Mouse (Mus musculus) midbrain, embryonic 16.5 days (tissue): ENCODE measurements around the gene Hdac9. TPM values are rescaled to one million over a fixed set of nuclear protein-coding genes. Genes with fewer than 3 reads are reported as not detected.
A peak's percentile ranks its signal among the peaks of the same experiment; 100 is the strongest.

Experiments
- ATAC-seq: fragments of 200-750 bp; cut with Nextera tagmentation; 2 replicates; pipeline ENCODE4 v1.8.0; 2017; ENCODE audit warnings: moderate TSS enrichment
- H3K27ac ChIP-seq: fragments of 300-500 bp; sonication (generic); 2 replicates; pipeline ENCODE4 v1.5.1; 2014; ENCODE audit warnings: mild to moderate bottlenecking, low read length, mixed read lengths
- H3K27me3 ChIP-seq: fragments of 300-500 bp; sonication (generic); 2 replicates; pipeline ENCODE4 v1.6.1; 2014; ENCODE audit warnings: low read depth, low read length, mixed read lengths; ENCODE audit not compliant: control insufficient read depth, insufficient read depth
- H3K36me3 ChIP-seq: fragments of 300-500 bp; sonication (generic); 2 replicates; pipeline ENCODE4 v1.6.1; 2014; ENCODE audit warnings: mild to moderate bottlenecking, low read length, moderate library complexity, mixed read lengths; ENCODE audit not compliant: control insufficient read depth, insufficient read depth
- H3K4me1 ChIP-seq: fragments of 300-500 bp; sonication (generic); 2 replicates; pipeline ENCODE4 v1.6.1; 2014; ENCODE audit warnings: mild to moderate bottlenecking, low read length, mixed read lengths; ENCODE audit not compliant: control insufficient read depth, insufficient read depth
- H3K4me2 ChIP-seq: fragments of 300-500 bp; sonication (generic); 2 replicates; pipeline ENCODE4 v1.6.1; 2014; ENCODE audit warnings: mild to moderate bottlenecking, low read length, mixed read lengths
- H3K4me3 ChIP-seq: fragments of 300-500 bp; sonication (generic); 2 replicates; pipeline ENCODE4 v1.5.1; 2014; ENCODE audit warnings: low read depth, mild to moderate bottlenecking, low read length, moderate library complexity, mixed read lengths
- H3K9ac ChIP-seq: fragments of 300-500 bp; sonication (generic); 2 replicates; pipeline ENCODE4 v1.6.1; 2014; ENCODE audit warnings: low read depth, low read length, mixed read lengths
- H3K9me3 ChIP-seq: fragments of 300-500 bp; sonication (generic); replicated peaks from 2 replicates; pipeline ENCODE4 v1.6.1; 2014; ENCODE audit warnings: mild to moderate bottlenecking, low read length, mixed read lengths; ENCODE audit not compliant: control insufficient read depth, poor library complexity, severe bottlenecking
- WGBS: fragments of 180-500 bp; shearing (Covaris S2); extraction: QIAGEN DNeasy Blood & Tissue Kit; methylation state at CpG from one replicate; pipeline ENCODE4 v1.1.7; 2014; 5-methylcytosine and 5-hydroxymethylcytosine counted together
- polyA plus RNA-seq: library from polyadenylated mRNA; unstranded; fragments of >200 nt; fragmentation: Nextera tagmentation; extraction: Ambion mirVana; gene quantifications from 2 replicates; pipeline ENCODE4 v1.2.1, GENCODE M21; 2015

Hdac9 gene
- polyA plus RNA-seq: 11.2 and 12.6 TPM in 2 replicates

- no peaks in the 10 kb centered on the region for H3K36me3 ChIP-seq
- no peaks in the 10 kb centered on the region for H3K9me3 ChIP-seq
- 33% methylated on average over 1 of the region's 1 CpGs for WGBS
- H3K27ac ChIP-seq: no peak within 1 kb of the TSS
- ATAC-seq: no peak
- no peaks in the 10 kb centered on the region for H3K4me1 ChIP-seq
- no peak within 1 kb of the TSS for H3K4me2 ChIP-seq
- no peak within 1 kb of the TSS for H3K4me3 ChIP-seq
- H3K27me3 ChIP-seq: no peaks in the 10 kb centered on the region
- no peak within 1 kb of the TSS for H3K9ac ChIP-seq
These were observed at the start of gene Hdac9 for GRCm38 (mm10) chr12:34916995-34917394. TSS of gene Hdac9 (minus strand) at chr12:34917095.

GRCm38 (mm10) chr12:34949066-34949706 lies 32.3 kb upstream of the Hdac9 start:
- WGBS: 83% methylated on average over 6 of the region's 6 CpGs
- ATAC-seq: no peak
- Histone ChIP-seq H3K27me3 (no peaks in the 10 kb centered on the region), H3K36me3 (no peaks in the 10 kb centered on the region), H3K9ac (no peak overlapping the region), H3K4me3 (no peak overlapping the region), H3K9me3 (no peaks in the 10 kb centered on the region), H3K4me2 (no peak overlapping the region), H3K27ac (no peak overlapping the region), H3K4me1 (no peaks in the 10 kb centered on the region)

- Histone ChIP-seq H3K4me3 (no peak overlapping the region), H3K27me3 (no peaks in the 10 kb centered on the region), H3K9me3 (peaks cover 5% of the 10 kb centered on the region; the same call in 1 of the 2 replicates), H3K27ac (no peak overlapping the region), H3K36me3 (no peaks in the 10 kb centered on the region), H3K4me2 (no peak overlapping the region), H3K9ac (no peak overlapping the region), H3K4me1 (no peaks in the 10 kb centered on the region)
- ATAC-seq: no peak
- 100% methylated on average over 1 of the region's 1 CpGs for WGBS
These were observed 21.0 kb upstream of the Hdac9 start for GRCm38 (mm10) chr12:34937918-34938317.

- no peak for ATAC-seq
- Histone ChIP-seq H3K4me2 (peak overlapping the region; percentile 83), H3K9ac (0 out of 2 replicates have a peak overlapping the region, but pooled peaks have one; percentile 32), H3K9me3 (no peaks in the 10 kb centered on the region), H3K4me3 (no peak overlapping the region), H3K4me1 (peaks cover 7% of the 10 kb centered on the region), H3K36me3 (no peaks in the 10 kb centered on the region), H3K27ac (no peak overlapping the region), H3K27me3 (no peaks in the 10 kb centered on the region)
- 70% methylated on average over 2 of the region's 2 CpGs for WGBS
These were observed 8.9 kb downstream of the Hdac9 start for GRCm38 (mm10) chr12:34908008-34908407.

- Histone ChIP-seq H3K4me3 (peak overlapping the region; percentile 82), H3K27me3 (no peaks in the 10 kb centered on the region)
These were observed 9.4 kb downstream of the Hdac9 start for GRCm38 (mm10) chr12:34907506-34907850.

GRCm38 (mm10) chr12:34906704-34907505 lies 10.0 kb downstream of the Hdac9 start:
- Histone ChIP-seq H3K27ac (peak overlapping the region; percentile 80), H3K4me1 (peaks cover 7% of the 10 kb centered on the region), H3K9me3 (no peaks in the 10 kb centered on the region), H3K4me3 (peak overlapping the region; percentile 82), H3K9ac (peak overlapping the region; percentile 89), H3K36me3 (no peaks in the 10 kb centered on the region), H3K27me3 (no peaks in the 10 kb centered on the region), H3K4me2 (peak overlapping the region; percentile 83)
- WGBS: under 1% methylated on average over 85 of the region's 107 CpGs
- ATAC-seq: peak; percentile 95

More at GRCm38 (mm10) chr12:34907506-34907850, 9.4 kb downstream of the Hdac9 start:
- Histone ChIP-seq H3K9me3 (no peaks in the 10 kb centered on the region), H3K4me2 (peak overlapping the region; percentile 83), H3K27ac (peak overlapping the region; percentile 80), H3K4me1 (peaks cover 7% of the 10 kb centered on the region), H3K36me3 (no peaks in the 10 kb centered on the region), H3K9ac (peak overlapping the region; percentile 89)
- ATAC-seq: peak; percentile 86
- 1% methylated on average over 10 of the region's 10 CpGs for WGBS

GRCm38 (mm10) chr12:34906376-34906703 lies 10.6 kb downstream of the Hdac9 start:
- 0% methylated on average over 10 of the region's 10 CpGs for WGBS
- no peak; the same call in 1 of the 2 replicates for ATAC-seq
- Histone ChIP-seq H3K36me3 (no peaks in the 10 kb centered on the region), H3K4me2 (peak overlapping the region; percentile 83), H3K27ac (peak overlapping the region; percentile 80), H3K9ac (peak overlapping the region; percentile 89), H3K27me3 (no peaks in the 10 kb centered on the region), H3K9me3 (no peaks in the 10 kb centered on the region), H3K4me1 (peaks cover 7% of the 10 kb centered on the region), H3K4me3 (peak overlapping the region; percentile 82)

GRCm38 (mm10) chr12:34900241-34900640 lies 16.7 kb downstream of the Hdac9 start:
- 30% methylated on average over 8 of the region's 8 CpGs for WGBS
- Histone ChIP-seq H3K27me3 (no peaks in the 10 kb centered on the region), H3K36me3 (no peaks in the 10 kb centered on the region)

GRCm38 (mm10) chr12:34894867-34895266 lies 22.0 kb downstream of the Hdac9 start:
- H3K27ac ChIP-seq: no peak overlapping the region
- H3K9ac ChIP-seq: no peak overlapping the region
- no peak overlapping the region for H3K4me2 ChIP-seq
- no peak overlapping the region for H3K4me3 ChIP-seq
- H3K4me1 ChIP-seq: no peaks in the 10 kb centered on the region; the same call in 1 of the 2 replicates
- no peaks in the 10 kb centered on the region for H3K36me3 ChIP-seq
- ATAC-seq: no peak
- 84% methylated on average over 5 of the region's 5 CpGs for WGBS
- H3K27me3 ChIP-seq: no peaks in the 10 kb centered on the region
- H3K9me3 ChIP-seq: no peaks in the 10 kb centered on the region

More at GRCm38 (mm10) chr12:34900241-34900640, 16.7 kb downstream of the Hdac9 start:
- Histone ChIP-seq H3K9ac (no peak overlapping the region), H3K4me1 (peaks cover 4% of the 10 kb centered on the region), H3K4me3 (no peak overlapping the region), H3K27ac (no peak overlapping the region), H3K4me2 (0 out of 2 replicates have a peak overlapping the region, but pooled peaks have one; percentile 17), H3K9me3 (no peaks in the 10 kb centered on the region)
- peak; percentile 63; the same call in 1 of the 2 replicates for ATAC-seq
